Mouse (Mus musculus) embryonic facial prominence, embryonic 14.5 days (tissue): ENCODE data around the gene Tbc1d10b. TPM values are rescaled to one million over a fixed set of nuclear protein-coding genes. Genes with fewer than 3 reads are reported as not detected.

Experiments used
- ATAC-seq: fragments of 200-750 bp; cut with Nextera tagmentation; 2 replicates; pipeline ENCODE4 v1.8.0; 2017; ENCODE audit warnings: low read depth, moderate number of reproducible peaks, moderate TSS enrichment
- DNase-seq: peaks from one replicate; pipeline ENCODE4 v3.0.0-alpha.2; 2015; ENCODE audit warnings: low spot score
- H3K27ac ChIP-seq: fragments of 300-500 bp; sonication (generic); replicated peaks from 2 replicates; pipeline ENCODE4 v1.5.1; 2014; ENCODE audit warnings: low read depth, mild to moderate bottlenecking, low read length, moderate library complexity
- H3K27me3 ChIP-seq: fragments of 300-500 bp; sonication (generic); replicated peaks from 2 replicates; pipeline ENCODE4 v1.6.1; 2014; ENCODE audit warnings: low read length; ENCODE audit not compliant: control insufficient read depth, insufficient read depth
- H3K36me3 ChIP-seq: fragments of 300-500 bp; sonication (generic); 2 replicates; pipeline ENCODE4 v1.6.1; 2014; ENCODE audit warnings: low read length, mixed read lengths; ENCODE audit not compliant: control insufficient read depth, insufficient read depth
- H3K4me1 ChIP-seq: fragments of 300-500 bp; sonication (generic); 2 replicates; pipeline ENCODE4 v1.6.1; 2014; ENCODE audit warnings: antibody characterized with exemption, low read length; ENCODE audit not compliant: control insufficient read depth, insufficient read depth
- H3K4me2 ChIP-seq: fragments of 300-500 bp; sonication (generic); 2 replicates; pipeline ENCODE4 v1.6.1; 2014; ENCODE audit warnings: low read depth, mild to moderate bottlenecking, low read length, moderate library complexity, mixed read lengths
- H3K4me3 ChIP-seq: fragments of 300-500 bp; sonication (generic); 2 replicates; pipeline ENCODE4 v1.5.1; 2014; ENCODE audit warnings: low read depth, mild to moderate bottlenecking, low read length
- H3K9ac ChIP-seq: fragments of 300-500 bp; sonication (generic); 2 replicates; pipeline ENCODE4 v1.6.1; 2014; ENCODE audit warnings: low read depth, mild to moderate bottlenecking, low read length, moderate library complexity, mixed read lengths
- H3K9me3 ChIP-seq: fragments of 300-500 bp; sonication (generic); 2 replicates; pipeline ENCODE4 v1.6.1; 2016; ENCODE audit warnings: low read length; ENCODE audit not compliant: control insufficient read depth
- WGBS: fragments of 180-500 bp; shearing (Covaris S2); extraction: QIAGEN DNeasy Blood & Tissue Kit; methylation state at CpG from one replicate; pipeline ENCODE4 v1.1.7; 2014; 5-methylcytosine and 5-hydroxymethylcytosine counted together
- polyA plus RNA-seq: library from polyadenylated mRNA; unstranded; fragments of >200 nt; fragmentation: Nextera tagmentation; extraction: Ambion mirVana; gene quantifications from 2 replicates; pipeline ENCODE4 v1.2.1, GENCODE M21; 2014

Tbc1d10b gene
- polyA plus RNA-seq, 1 experiment from 2014 or later: 25.0 TPM

GRCm38 (mm10) chr7:127231826-127232621, 23.8 kb upstream of the Tbc1d10b start:
- H3K4me1 ChIP-seq: peaks cover 21% of the 10 kb centered on the region
- DNase-seq (no peak), ATAC-seq (no peak)
- H3K27me3 ChIP-seq: no peaks in the 10 kb centered on the region
- H3K9me3 ChIP-seq: no peaks in the 10 kb centered on the region
- H3K4me3 ChIP-seq: peak overlapping the region; percentile 93
- H3K4me2 ChIP-seq: peak overlapping the region; percentile 77
- peak overlapping the region; percentile 96 for H3K27ac ChIP-seq
- H3K36me3 ChIP-seq: peaks cover 34% of the 10 kb centered on the region
- H3K9ac ChIP-seq: peak overlapping the region; percentile 90
- WGBS: 5% methylated on average over 20 of the region's 20 CpGs

GRCm38 (mm10) chr7:127231376-127231775, 23.1 kb upstream of the Tbc1d10b start:
- peak overlapping the region; percentile 93 for H3K4me3 ChIP-seq
- no peak for ATAC-seq
- WGBS: 43% methylated on average over 3 of the region's 3 CpGs
- H3K9ac ChIP-seq: peak overlapping the region; percentile 90
- H3K9me3 ChIP-seq: no peaks in the 10 kb centered on the region
- H3K4me2 ChIP-seq: peak overlapping the region; percentile 77
- DNase-seq: no peak
- H3K27ac ChIP-seq: 0 out of 2 replicates have a peak overlapping the region, but pooled peaks have one; percentile 96
- H3K27me3 ChIP-seq: no peaks in the 10 kb centered on the region
- H3K36me3 ChIP-seq: peaks cover 27% of the 10 kb centered on the region
- H3K4me1 ChIP-seq: peaks cover 21% of the 10 kb centered on the region

GRCm38 (mm10) chr7:127228615-127229303, 20.5 kb upstream of the Tbc1d10b start:
- H3K4me2 ChIP-seq: no peak overlapping the region
- 70% methylated on average over 4 of the region's 4 CpGs for WGBS
- DNase-seq: peak; percentile 81

GRCm38 (mm10) chr7:127225147-127225995, 17.1 kb upstream of the Tbc1d10b start:
- H3K9ac ChIP-seq: no peak overlapping the region
- no peaks in the 10 kb centered on the region for H3K27me3 ChIP-seq
- no peaks in the 10 kb centered on the region for H3K4me1 ChIP-seq
- no peak overlapping the region for H3K4me3 ChIP-seq
- WGBS: 83% methylated on average over 11 of the region's 11 CpGs
- no peak for ATAC-seq
- H3K4me2 ChIP-seq: no peak overlapping the region
- DNase-seq: no peak
- no peak overlapping the region for H3K27ac ChIP-seq
- H3K36me3 ChIP-seq: 0 out of 2 replicates have a peak, but pooled peaks cover 2% of the 10 kb centered on the region
- H3K9me3 ChIP-seq: no peaks in the 10 kb centered on the region

More at GRCm38 (mm10) chr7:127228615-127229303, 20.5 kb upstream of the Tbc1d10b start:
- no peak overlapping the region for H3K9ac ChIP-seq
- no peak overlapping the region for H3K4me3 ChIP-seq
- H3K27ac ChIP-seq: no peak overlapping the region
- ATAC-seq: 0 out of 2 replicates have a peak, but pooled peaks have one; percentile 22
- peaks cover 9% of the 10 kb centered on the region; the same call in 1 of the 2 replicates for H3K36me3 ChIP-seq
- no peaks in the 10 kb centered on the region for H3K9me3 ChIP-seq
- no peaks in the 10 kb centered on the region for H3K27me3 ChIP-seq
- H3K4me1 ChIP-seq: peaks cover 15% of the 10 kb centered on the region

- Histone ChIP-seq H3K9me3 (no peaks in the 10 kb centered on the region), H3K4me1 (no peaks in the 10 kb centered on the region), H3K4me3 (no peak overlapping the region), H3K27me3 (no peaks in the 10 kb centered on the region), H3K36me3 (no peaks in the 10 kb centered on the region), H3K27ac (no peak overlapping the region), H3K4me2 (no peak overlapping the region), H3K9ac (no peak overlapping the region)
- no peak for ATAC-seq
- WGBS: 90% methylated on average over 6 of the region's 6 CpGs
- no peak for DNase-seq
Observed at GRCm38 (mm10) chr7:127224616-127225015, 16.3 kb upstream of the Tbc1d10b start.

GRCm38 (mm10) chr7:127223515-127224478, 15.5 kb upstream of the Tbc1d10b start:
- Histone ChIP-seq H3K27me3 (no peaks in the 10 kb centered on the region), H3K36me3 (no peaks in the 10 kb centered on the region), H3K4me2 (no peak overlapping the region), H3K9ac (no peak overlapping the region), H3K9me3 (no peaks in the 10 kb centered on the region), H3K4me3 (no peak overlapping the region), H3K27ac (no peak overlapping the region), H3K4me1 (no peaks in the 10 kb centered on the region)
- DNase-seq (no peak), ATAC-seq (no peak)
- 81% methylated on average over 6 of the region's 6 CpGs for WGBS

- Histone ChIP-seq H3K27ac (no peak overlapping the region), H3K27me3 (no peaks in the 10 kb centered on the region), H3K9ac (no peak overlapping the region), H3K4me2 (no peak overlapping the region), H3K4me1 (no peaks in the 10 kb centered on the region), H3K36me3 (no peaks in the 10 kb centered on the region), H3K9me3 (no peaks in the 10 kb centered on the region), H3K4me3 (no peak overlapping the region)
- DNase-seq (no peak), ATAC-seq (no peak)
- WGBS: 86% methylated on average over 3 of the region's 3 CpGs
Observed at GRCm38 (mm10) chr7:127223106-127223505, 14.8 kb upstream of the Tbc1d10b start.
